Mouse (Mus musculus) layer of hippocampus, postnatal 25 days (tissue): ENCODE measurements around the gene Adcy4. TPM values are rescaled to one million over a fixed set of nuclear protein-coding genes. Genes with fewer than 3 reads are reported as not detected.
A peak's percentile ranks its signal among the peaks of the same experiment; 100 is the strongest.

Source experiments
- DNase-seq, 2 experiments: peaks; one replicate each; pipeline ENCODE4 v3.0.0; 2022; ENCODE audit warnings: mixed read lengths in 2 of 2, low spot score in 1 of 2; ENCODE audit errors: extremely low spot score in 1 of 2
- total RNA-seq, 2 experiments: library from RNA; stranded (reverse); gene quantifications; 2 replicates each; pipeline ENCODE4 v1.2.3; 2021

The Adcy4 gene
- total RNA-seq, result 1 to 10 TPM; 3.9 to 5.9 TPM

- peak in 1 of 2 experiments; percentile 4 for DNase-seq
Observed at GRCm38 (mm10) chr14:55783958-55784235, at the start of gene Adcy4. Gene Adcy4, minus strand, starts transcription at chr14:55784095.

GRCm38 (mm10) chr14:55833126-55833525 lies 49.2 kb upstream of the Adcy4 start:
- DNase-seq, result no peak

GRCm38 (mm10) chr14:55830331-55830730 lies 46.4 kb upstream of the Adcy4 start:
- DNase-seq, result no peak

- no peak for DNase-seq
Observed at GRCm38 (mm10) chr14:55829854-55830253, 46.0 kb upstream of the Adcy4 start.

GRCm38 (mm10) chr14:55828716-55829263 lies 44.9 kb upstream of the Adcy4 start:
- DNase-seq, result no peak

GRCm38 (mm10) chr14:55826551-55827340 lies 42.9 kb upstream of the Adcy4 start:
- DNase-seq, result peak in 1 of 2 experiments; percentile 8

- DNase-seq, result peak in 1 of 2 experiments; percentile 7
Observed at GRCm38 (mm10) chr14:55826142-55826541, 42.2 kb upstream of the Adcy4 start.

- peak; percentile 12 to 18 for DNase-seq
Observed at GRCm38 (mm10) chr14:55825216-55826051, 41.5 kb upstream of the Adcy4 start.

- DNase-seq, result peak in 1 of 2 experiments; percentile 3
Observed at GRCm38 (mm10) chr14:55824481-55825215, 40.8 kb upstream of the Adcy4 start.

- DNase-seq, result peak in 1 of 2 experiments; percentile 7
Observed at GRCm38 (mm10) chr14:55824001-55824480, 40.1 kb upstream of the Adcy4 start.

GRCm38 (mm10) chr14:55822991-55823762 lies 39.3 kb upstream of the Adcy4 start, which contains the start of gene Nfatc4:
Gene Nfatc4, plus strand, starts transcription at chr14:55823144.
- DNase-seq, result peak; percentile 12 to 43

GRCm38 (mm10) chr14:55822435-55822990 lies 38.6 kb upstream of the Adcy4 start:
- peak; percentile 24 to 67 for DNase-seq

- peak in 1 of 2 experiments; percentile 2 for DNase-seq
Observed at GRCm38 (mm10) chr14:55820576-55820975, 36.7 kb upstream of the Adcy4 start.

GRCm38 (mm10) chr14:55819845-55820405 lies 36.0 kb upstream of the Adcy4 start:
- DNase-seq, result peak in 1 of 2 experiments; percentile 2

GRCm38 (mm10) chr14:55815310-55815751 lies 31.4 kb upstream of the Adcy4 start:
- no peak for DNase-seq

- DNase-seq, result peak in 1 of 2 experiments; percentile 31
Observed at GRCm38 (mm10) chr14:55814885-55815284, 31.0 kb upstream of the Adcy4 start.

- no peak for DNase-seq
Observed at GRCm38 (mm10) chr14:55795380-55796163, 11.7 kb upstream of the Adcy4 start.

- DNase-seq, result no peak
Observed at GRCm38 (mm10) chr14:55793946-55794345, 10.1 kb upstream of the Adcy4 start.
